Mouse (Mus musculus) left cerebral cortex, postnatal 36 days (tissue): ENCODE data around the gene Prkag3. TPM values are rescaled to one million over a fixed set of nuclear protein-coding genes. Genes with fewer than 3 reads are reported as not detected.

ENCODE experiments used
- DNase-seq, 2 experiments: peaks; one replicate each; pipeline ENCODE4 v3.0.0; 2021 to 2022; ENCODE audit warnings: low spot score in 2 of 2, mixed read lengths in 1 of 2
- intact Hi-C: fragments of 180-260 bp; cut with DNase I; formaldehyde crosslinking; loops from one replicate; pipeline ENCODE4 v1.15.1; 2025
- total RNA-seq, 2 experiments: library from RNA; stranded (reverse); gene quantifications; 2 replicates each; pipeline ENCODE4 v1.2.3; 2021

The Prkag3 gene
- total RNA-seq, 2 experiments from 2014 or later = 0.14 TPM; not detected in 1

GRCm38 (mm10) chr1:74770727-74771466 lies 21.9 kb upstream of the Prkag3 start:
- intact Hi-C loops = no loop called here
- DNase-seq = no peak

GRCm38 (mm10) chr1:74763081-74763480 lies 14.1 kb upstream of the Prkag3 start:
- peak; percentile 64 to 71 for DNase-seq
- intact Hi-C loops = loop anchor here (10.0 kb wide), 2 partner anchors 118 to 298 kb away; no protein-coding TSS in a partner anchor

- intact Hi-C loops = loop anchor here (10.0 kb wide), 2 partner anchors 115 to 295 kb away; no protein-coding TSS in a partner anchor
- no peak for DNase-seq
Measured at GRCm38 (mm10) chr1:74759773-74760172, 10.8 kb upstream of the Prkag3 start.

GRCm38 (mm10) chr1:74754175-74754785 lies 5.3 kb upstream of the Prkag3 start:
- DNase-seq = no peak
- intact Hi-C loops = no loop called here

- DNase-seq = no peak
- intact Hi-C loops = no loop called here
Measured at GRCm38 (mm10) chr1:74753266-74753974, 4.4 kb upstream of the Prkag3 start.

- no peak for DNase-seq
- intact Hi-C loops = no loop called here
Measured at GRCm38 (mm10) chr1:74752833-74753232, 3.8 kb upstream of the Prkag3 start.

- DNase-seq = no peak
- intact Hi-C loops = no loop called here
Measured at GRCm38 (mm10) chr1:74752150-74752549, 3.1 kb upstream of the Prkag3 start.

GRCm38 (mm10) chr1:74750683-74751082 lies 1.7 kb upstream of the Prkag3 start:
- intact Hi-C loops = no loop called here

GRCm38 (mm10) chr1:74749301-74749700 lies 280 bp upstream of the Prkag3 start:
- intact Hi-C loops = no loop called here
- no peak for DNase-seq

More at GRCm38 (mm10) chr1:74750683-74751082, 1.7 kb upstream of the Prkag3 start:
- DNase-seq = no peak

GRCm38 (mm10) chr1:74747335-74747734 lies 1.7 kb downstream of the Prkag3 start:
- DNase-seq = no peak
- intact Hi-C loops = no loop called here

- intact Hi-C loops = no loop called here
- DNase-seq = no peak
Measured at GRCm38 (mm10) chr1:74740846-74741245, 8.2 kb downstream of the Prkag3 start.

- intact Hi-C loops = no loop called here
- DNase-seq = no peak
Measured at GRCm38 (mm10) chr1:74737500-74737899, 11.5 kb downstream of the Prkag3 start.

GRCm38 (mm10) chr1:74736977-74737376 lies 12.0 kb downstream of the Prkag3 start:
- intact Hi-C loops = no loop called here

GRCm38 (mm10) chr1:74728446-74728845 lies 20.6 kb downstream of the Prkag3 start:
- intact Hi-C loops = no loop called here
- no peak for DNase-seq

More at GRCm38 (mm10) chr1:74736977-74737376, 12.0 kb downstream of the Prkag3 start:
- no peak for DNase-seq

GRCm38 (mm10) chr1:74726674-74727073 lies 22.3 kb downstream of the Prkag3 start:
- intact Hi-C loops = no loop called here

GRCm38 (mm10) chr1:74726114-74726513 lies 22.9 kb downstream of the Prkag3 start:
- no peak for DNase-seq
- intact Hi-C loops = no loop called here

More at GRCm38 (mm10) chr1:74726674-74727073, 22.3 kb downstream of the Prkag3 start:
- DNase-seq = no peak

GRCm38 (mm10) chr1:74723748-74724147 lies 25.3 kb downstream of the Prkag3 start:
- no peak for DNase-seq
- intact Hi-C loops = no loop called here

- no peak for DNase-seq
- intact Hi-C loops = no loop called here
Measured at GRCm38 (mm10) chr1:74721657-74722056, 27.4 kb downstream of the Prkag3 start.

- no peak for DNase-seq
- intact Hi-C loops = no loop called here
Measured at GRCm38 (mm10) chr1:74719281-74719680, 29.7 kb downstream of the Prkag3 start.

GRCm38 (mm10) chr1:74718113-74718512 lies 30.9 kb downstream of the Prkag3 start:
- DNase-seq = no peak
- intact Hi-C loops = no loop called here
